Mouse (Mus musculus): Measurements from ENCODE around the gene Epb41l2. TPM values are rescaled to one million over a fixed set of nuclear protein-coding genes. Genes with fewer than 3 reads are reported as not detected.

Gene Epb41l2
- total and polyA plus RNA-seq, 2 experiments from 2014 or later: 21.6 to 50.1 TPM

GRCm38 (mm10) chr10:25429346-25429745 is 69.7 kb downstream of the Epb41l2 start:
- TF ChIP-seq EP300 (IDR thresholded peaks at IDR 0.05; ENCODE audit: low read depth) (no peak), CTCF (IDR thresholded peaks at IDR 0.05; ENCODE audit: low read depth) (no peak)
- DNase-seq (ENCODE audit: low spot score): no peak
- H3K9ac ChIP-seq (replicated peaks; ENCODE audit: low read depth, low read length): no peak overlapping the region
- H3K36me3 ChIP-seq (replicated peaks; ENCODE audit: control insufficient read depth, insufficient read depth, low read length): no peaks in the 10 kb centered on the region
- H3K9me3 ChIP-seq (replicated peaks; ENCODE audit: control insufficient read depth, low read length): no peaks in the 10 kb centered on the region
- no peak overlapping the region for H3K4me3 ChIP-seq (ENCODE audit: low read depth, low read length)
- ATAC-seq (ENCODE audit: insufficient read depth, low read depth): no peak
- no peak overlapping the region for H3K4me2 ChIP-seq (ENCODE audit: low read depth, low read length)
- peaks cover 55% of the 10 kb centered on the region for H3K4me1 ChIP-seq (ENCODE audit: control insufficient read depth, insufficient read depth)
- WGBS: 65% methylated on average over 4 of the region's 4 CpGs
- no peaks in the 10 kb centered on the region for H3K27me3 ChIP-seq (ENCODE audit: control insufficient read depth, insufficient read depth, low read length)
- H3K27ac ChIP-seq (ENCODE audit: low read depth): 0 out of 2 replicates have a peak overlapping the region, but pooled peaks have one; percentile 15

- 7% methylated on average over 6 of the region's 6 CpGs for WGBS
- Histone ChIP-seq H3K9ac (replicated peaks; ENCODE audit: low read depth, low read length) (no peak overlapping the region), H3K36me3 (replicated peaks; ENCODE audit: control insufficient read depth, insufficient read depth, low read length) (no peaks in the 10 kb centered on the region), H3K4me1 (ENCODE audit: control insufficient read depth, insufficient read depth) (peaks cover 63% of the 10 kb centered on the region), H3K4me3 (ENCODE audit: low read depth, low read length) (no peak overlapping the region), H3K27me3 (ENCODE audit: control insufficient read depth, insufficient read depth, low read length) (no peaks in the 10 kb centered on the region), H3K4me2 (ENCODE audit: low read depth, low read length) (peak overlapping the region; percentile 8; the same call in 1 of the 2 replicates), H3K9me3 (replicated peaks; ENCODE audit: control insufficient read depth, low read length) (no peaks in the 10 kb centered on the region), H3K27ac (ENCODE audit: low read depth) (peak overlapping the region; percentile 36)
- ATAC-seq (ENCODE audit: insufficient read depth, low read depth) (no peak), DNase-seq (ENCODE audit: low spot score) (peak; percentile 36)
- no peak for TF ChIP-seq EP300 (IDR thresholded peaks at IDR 0.05; ENCODE audit: low read depth)
- TF ChIP-seq CTCF (IDR thresholded peaks at IDR 0.05; ENCODE audit: low read depth): no peak
Observed at GRCm38 (mm10) chr10:25430862-25431261, 71.3 kb downstream of the Epb41l2 start.

GRCm38 (mm10) chr10:25432351-25432750 is 72.8 kb downstream of the Epb41l2 start:
- no peaks in the 10 kb centered on the region for H3K9me3 ChIP-seq (replicated peaks; ENCODE audit: control insufficient read depth, low read length)
- peak overlapping the region; percentile 80 for H3K27ac ChIP-seq (ENCODE audit: low read depth)
- TF ChIP-seq CTCF (IDR thresholded peaks at IDR 0.05; ENCODE audit: low read depth) (no peak), EP300 (IDR thresholded peaks at IDR 0.05; ENCODE audit: low read depth) (no peak)
- peak overlapping the region; percentile 60 for H3K4me2 ChIP-seq (ENCODE audit: low read depth, low read length)
- H3K4me1 ChIP-seq (ENCODE audit: control insufficient read depth, insufficient read depth): peaks cover 48% of the 10 kb centered on the region
- ATAC-seq (ENCODE audit: insufficient read depth, low read depth): peak; percentile 37
- H3K4me3 ChIP-seq (ENCODE audit: low read depth, low read length): peak overlapping the region; percentile 37
- DNase-seq (ENCODE audit: low spot score): peak; percentile 76
- H3K27me3 ChIP-seq (ENCODE audit: control insufficient read depth, insufficient read depth, low read length): no peaks in the 10 kb centered on the region
- no peaks in the 10 kb centered on the region for H3K36me3 ChIP-seq (replicated peaks; ENCODE audit: control insufficient read depth, insufficient read depth, low read length)
- H3K9ac ChIP-seq (replicated peaks; ENCODE audit: low read depth, low read length): peak overlapping the region; percentile 42; the same call in 1 of the 2 replicates
- 7% methylated on average over 10 of the region's 10 CpGs for WGBS

- DNase-seq (ENCODE audit: low spot score): peak; percentile 67
- 21% methylated on average over 5 of the region's 5 CpGs for WGBS
Observed at GRCm38 (mm10) chr10:25432938-25433337, 73.3 kb downstream of the Epb41l2 start.

GRCm38 (mm10) chr10:25433524-25433923 is 73.9 kb downstream of the Epb41l2 start:
- DNase-seq (ENCODE audit: low spot score) (peak; percentile 28), ATAC-seq (ENCODE audit: insufficient read depth, low read depth) (no peak)
- H3K27me3 ChIP-seq (ENCODE audit: control insufficient read depth, insufficient read depth, low read length): no peaks in the 10 kb centered on the region
- H3K4me3 ChIP-seq (ENCODE audit: low read depth, low read length): peak overlapping the region; percentile 37; the same call in 1 of the 2 replicates
- H3K4me2 ChIP-seq (ENCODE audit: low read depth, low read length): peak overlapping the region; percentile 60; the same call in 1 of the 2 replicates
- peaks cover 48% of the 10 kb centered on the region for H3K4me1 ChIP-seq (ENCODE audit: control insufficient read depth, insufficient read depth)
- no peak overlapping the region for H3K9ac ChIP-seq (replicated peaks; ENCODE audit: low read depth, low read length)
- peak overlapping the region; percentile 80 for H3K27ac ChIP-seq (ENCODE audit: low read depth)
- no peaks in the 10 kb centered on the region for H3K36me3 ChIP-seq (replicated peaks; ENCODE audit: control insufficient read depth, insufficient read depth, low read length)
- no peaks in the 10 kb centered on the region for H3K9me3 ChIP-seq (replicated peaks; ENCODE audit: control insufficient read depth, low read length)
- TF ChIP-seq CTCF (IDR thresholded peaks at IDR 0.05; ENCODE audit: low read depth) (no peak), EP300 (IDR thresholded peaks at IDR 0.05; ENCODE audit: low read depth) (no peak)
- WGBS: 16% methylated on average over 3 of the region's 3 CpGs

More at GRCm38 (mm10) chr10:25432938-25433337, 73.3 kb downstream of the Epb41l2 start:
- 0 out of 2 replicates have a peak overlapping the region, but pooled peaks have one; percentile 42 for H3K9ac ChIP-seq (replicated peaks; ENCODE audit: low read depth, low read length)
- H3K27me3 ChIP-seq (ENCODE audit: control insufficient read depth, insufficient read depth, low read length): no peaks in the 10 kb centered on the region
- H3K4me1 ChIP-seq (ENCODE audit: control insufficient read depth, insufficient read depth): peaks cover 48% of the 10 kb centered on the region
- peak; percentile 62 for ATAC-seq (ENCODE audit: insufficient read depth, low read depth)
- peak overlapping the region; percentile 80 for H3K27ac ChIP-seq (ENCODE audit: low read depth)
- no peaks in the 10 kb centered on the region for H3K36me3 ChIP-seq (replicated peaks; ENCODE audit: control insufficient read depth, insufficient read depth, low read length)
- TF ChIP-seq EP300 (IDR thresholded peaks at IDR 0.05; ENCODE audit: low read depth) (no peak), CTCF (IDR thresholded peaks at IDR 0.05; ENCODE audit: low read depth) (no peak)
- H3K4me2 ChIP-seq (ENCODE audit: low read depth, low read length): peak overlapping the region; percentile 60
- peak overlapping the region; percentile 37 for H3K4me3 ChIP-seq (ENCODE audit: low read depth, low read length)
- no peaks in the 10 kb centered on the region for H3K9me3 ChIP-seq (replicated peaks; ENCODE audit: control insufficient read depth, low read length)
